10 mouse cellular contexts compared by ENCODE assay signal in genomic region chr11:18749265-18750079, GRCm38 (mm10).
DNase-seq lines count a peak whose midpoint lies in the region; ATAC-seq and TF ChIP-seq lines count a peak whose summit lies in the region.
"Had no signal": no experiment of that assay in that cellular context is flagged by ENCODE, and none has a peak within 500 bp of the region (broad histone marks: within the 10 kb centered on the region; RNA-seq: fewer than 3 reads in every experiment).

No protein-coding gene starts in this region.

- H3K4me1 ChIP-seq in forebrain, embryonic 14.5 days (ENCODE audit: control insufficient read depth, insufficient read depth, low read length), result peaks cover 49% of the 10 kb centered on the region
- H3K4me1 ChIP-seq in forebrain, embryonic 11.5 days (replicated peaks; ENCODE audit: control insufficient read depth, insufficient read depth, low read length), result peaks cover 16% of the 10 kb centered on the region
- H3K4me1 ChIP-seq in hindbrain, embryonic 14.5 days (replicated peaks; ENCODE audit: control insufficient read depth, insufficient read depth, low read length), result peaks cover 73% of the 10 kb centered on the region
- no peaks in the 10 kb centered on the region for H3K4me1 ChIP-seq in midbrain, postnatal 0 days (ENCODE audit: insufficient read depth, low read length)

- no peaks in the 10 kb centered on the region for H3K9me3 ChIP-seq in forebrain, embryonic 14.5 days (replicated peaks; ENCODE audit: control insufficient read depth, low read length)
- no peaks in the 10 kb centered on the region for H3K9me3 ChIP-seq in forebrain, embryonic 11.5 days (ENCODE audit: control insufficient read depth, low read length)
- no peaks in the 10 kb centered on the region for H3K9me3 ChIP-seq in hindbrain, embryonic 14.5 days (ENCODE audit: control insufficient read depth, low read length)
- H3K9me3 ChIP-seq in midbrain, postnatal 0 days (ENCODE audit: low read length), result no peaks in the 10 kb centered on the region
- H3K9me3 ChIP-seq: limb, embryonic 12.5 days had no signal

- TF ChIP-seq CTCF in midbrain, postnatal 0 days (IDR thresholded peaks at IDR 0.05), result no peak

- H3K27me3 ChIP-seq in forebrain, embryonic 14.5 days (replicated peaks; ENCODE audit: control insufficient read depth, insufficient read depth, low read length), result peaks cover 3% of the 10 kb centered on the region; the same call in 1 of the 2 replicates
- H3K27me3 ChIP-seq in forebrain, embryonic 11.5 days (ENCODE audit: control insufficient read depth, insufficient read depth, low read length), result peaks cover 2% of the 10 kb centered on the region; the same call in 1 of the 2 replicates
- no peaks in the 10 kb centered on the region for H3K27me3 ChIP-seq in hindbrain, embryonic 14.5 days (ENCODE audit: control insufficient read depth, insufficient read depth, low read length)
- H3K27me3 ChIP-seq in midbrain, postnatal 0 days (ENCODE audit: insufficient read depth, low read length), result no peaks in the 10 kb centered on the region

- no peak overlapping the region for H3K4me3 ChIP-seq in forebrain, embryonic 14.5 days (ENCODE audit: low read depth, low read length)
- H3K4me3 ChIP-seq in forebrain, embryonic 11.5 days (ENCODE audit: low read depth, low read length), result no peak overlapping the region
- H3K4me3 ChIP-seq in hindbrain, embryonic 14.5 days (replicated peaks; ENCODE audit: low read length), result no peak overlapping the region
- no peak overlapping the region for H3K4me3 ChIP-seq in midbrain, postnatal 0 days (ENCODE audit: low read depth, low read length)
- H3K4me3 ChIP-seq: limb, embryonic 12.5 days had no signal

- no peaks in the 10 kb centered on the region for H3K36me3 ChIP-seq in forebrain, embryonic 14.5 days (ENCODE audit: control insufficient read depth, insufficient read depth, low read length)
- no peaks in the 10 kb centered on the region for H3K36me3 ChIP-seq in forebrain, embryonic 11.5 days (ENCODE audit: control insufficient read depth, insufficient read depth, low read length)
- H3K36me3 ChIP-seq in hindbrain, embryonic 14.5 days (replicated peaks; ENCODE audit: control insufficient read depth, insufficient read depth), result no peaks in the 10 kb centered on the region
- no peaks in the 10 kb centered on the region for H3K36me3 ChIP-seq in midbrain, postnatal 0 days (ENCODE audit: insufficient read depth, low read length)
- H3K36me3 ChIP-seq: limb, embryonic 12.5 days had no signal

- no peak overlapping the region for H3K4me2 ChIP-seq in forebrain, embryonic 14.5 days (ENCODE audit: low read length)
- no peak overlapping the region for H3K4me2 ChIP-seq in forebrain, embryonic 11.5 days (ENCODE audit: low read depth, low read length, severe bottlenecking)
- H3K4me2 ChIP-seq in hindbrain, embryonic 14.5 days (replicated peaks), result peak overlapping the region; percentile 28
- H3K4me2 ChIP-seq in midbrain, postnatal 0 days (ENCODE audit: low read depth, low read length, poor library complexity, severe bottlenecking), result no peak overlapping the region
- H3K4me2 ChIP-seq: limb, embryonic 12.5 days had no signal

- H3K9ac ChIP-seq in forebrain, embryonic 14.5 days (ENCODE audit: low read length), result peak overlapping the region; percentile 40; the same call in 1 of the 2 replicates
- H3K9ac ChIP-seq in forebrain, embryonic 11.5 days (ENCODE audit: low read length), result no peak overlapping the region
- H3K9ac ChIP-seq in hindbrain, embryonic 14.5 days, result peak overlapping the region; percentile 57
- H3K9ac ChIP-seq in midbrain, postnatal 0 days (replicated peaks; ENCODE audit: low read length, poor library complexity, severe bottlenecking), result no peak overlapping the region
- H3K9ac ChIP-seq: limb, embryonic 12.5 days had no signal

- no peak overlapping the region; the same call in 1 of the 2 replicates for H3K27ac ChIP-seq in forebrain, embryonic 14.5 days (ENCODE audit: low read depth, low read length)
- no peak overlapping the region for H3K27ac ChIP-seq in forebrain, embryonic 11.5 days (ENCODE audit: low read depth, low read length)
- H3K27ac ChIP-seq in hindbrain, embryonic 14.5 days, result peak overlapping the region; percentile 90
- no peak overlapping the region for H3K27ac ChIP-seq in midbrain, postnatal 0 days (ENCODE audit: low read depth, low read length)
- H3K27ac ChIP-seq: limb, embryonic 12.5 days had no signal

- intact Hi-C loops in gastrocnemius, postnatal 36 days (cut with DNase I), result no loop called here

- no peak for ATAC-seq in forebrain, embryonic 14.5 days
- no peak for ATAC-seq in forebrain, embryonic 11.5 days (replicated peaks; ENCODE audit: low FRiP score)
- 0 out of 2 replicates have a peak, but pooled peaks have one; percentile 38 for ATAC-seq in hindbrain, embryonic 14.5 days (ENCODE audit: low FRiP score)
- ATAC-seq in midbrain, postnatal 0 days (ENCODE audit: low FRiP score), result no peak
- ATAC-seq: CD4-positive, CD25-positive, alpha-beta regulatory T cell, adult 4 months had no signal

- no peak for DNase-seq in forebrain, embryonic 14.5 days (ENCODE audit: low spot score)
- no peak for DNase-seq in forebrain, embryonic 11.5 days (ENCODE audit: low spot score)
- DNase-seq in cerebellum, postnatal 25 days, result peak; percentile 57 to 74
- DNase-seq in hindbrain, embryonic 14.5 days (ENCODE audit: low spot score), result peak; percentile 40
- DNase-seq in midbrain, postnatal 0 days (ENCODE audit: low spot score), result peak; percentile 33
- DNase-seq in spleen, adult 12 weeks (ENCODE audit: low spot score), result no peak
- no peak for DNase-seq in lung, postnatal 4 days
- DNase-seq in gastrocnemius, postnatal 36 days, result no peak

- 33% methylated on average over 9 of the region's 9 CpGs for WGBS in forebrain, embryonic 14.5 days
- WGBS in forebrain, embryonic 11.5 days, result 33% methylated on average over 9 of the region's 9 CpGs
- 24% methylated on average over 9 of the region's 9 CpGs for WGBS in hindbrain, embryonic 14.5 days
- 57% methylated on average over 9 of the region's 9 CpGs for WGBS in midbrain, postnatal 0 days

Comparison
In these comparisons a context has a peak if more than half of its experiments do, and no peak if none do; other contexts are left out.
1. H3K9ac ChIP-seq: peak in forebrain, embryonic 14.5 days (single experiment) and hindbrain, embryonic 14.5 days (single experiment); none in forebrain, embryonic 11.5 days (single experiment) and midbrain, postnatal 0 days (single experiment).
2. DNase-seq: peak in cerebellum, postnatal 25 days (2 of 2), hindbrain, embryonic 14.5 days (single experiment) and midbrain, postnatal 0 days (single experiment); none in forebrain, embryonic 14.5 days (single experiment), forebrain, embryonic 11.5 days (single experiment), spleen, adult 12 weeks (single experiment), lung, postnatal 4 days (0 of 2) and gastrocnemius, postnatal 36 days (0 of 2).